Mouse (Mus musculus): ENCODE results near the gene Ndufs5. TPM values are rescaled to one million over a fixed set of nuclear protein-coding genes. Genes with fewer than 3 reads are reported as not detected.

Ndufs5 gene
- polyA plus RNA-seq, 1 experiment: 110 TPM

DNA sequence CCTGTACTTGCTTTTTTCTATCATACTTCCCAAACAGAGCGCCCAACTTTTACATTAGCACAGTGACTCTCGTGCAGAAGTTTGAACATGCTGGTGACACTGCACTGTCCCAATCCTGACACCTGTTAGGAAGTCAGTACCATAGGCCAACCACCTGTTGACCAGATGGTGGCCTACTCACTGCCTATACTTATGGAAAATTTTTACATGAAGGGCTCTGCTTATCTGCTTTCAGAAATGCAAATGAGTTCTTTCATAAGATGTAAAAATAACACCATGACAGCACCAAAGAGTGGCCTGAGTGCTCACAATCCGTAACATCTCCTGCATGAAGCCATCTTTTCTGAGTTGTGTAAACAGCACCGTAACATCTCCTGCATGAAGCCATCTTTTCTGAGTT, 20.7 kb upstream of the Ndufs5 start:
- Histone ChIP-seq H3K4me3 (ENCODE audit: insufficient read depth, low read length) (no peak overlapping the region), H3K27ac (ENCODE audit: insufficient read depth, low read depth, low read length) (no peak overlapping the region), H3K4me1 (ENCODE audit: control insufficient read depth, insufficient read depth, low read length) (peaks cover 17% of the 10 kb centered on the region)
- TF ChIP-seq POLR2A (IDR thresholded peaks at IDR 0.05; ENCODE audit: borderline replicate concordance, low read depth, low read length) (no peak), CTCF (IDR thresholded peaks at IDR 0.05; ENCODE audit: low read depth, low read length) (no peak)

DNA sequence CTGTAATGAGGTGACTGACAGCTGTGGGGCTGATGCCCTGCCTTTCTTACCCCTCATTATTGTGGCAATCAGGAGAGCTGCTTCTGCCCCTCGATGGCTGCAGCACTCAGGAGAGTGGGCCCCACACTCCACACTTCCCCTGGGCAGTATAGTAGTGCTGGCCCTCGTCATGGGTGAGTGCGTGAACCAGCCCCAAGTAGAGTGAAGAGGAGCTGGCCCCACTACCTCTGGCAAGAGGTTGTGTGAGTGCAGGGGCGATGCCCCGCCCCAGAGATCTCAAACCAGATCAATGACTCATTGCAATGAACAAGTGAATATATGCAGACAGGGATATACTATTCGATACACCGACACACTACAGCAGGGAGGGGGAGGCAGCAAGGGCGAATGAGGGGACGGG, 15.5 kb upstream of the Ndufs5 start:
- TF ChIP-seq CTCF (IDR thresholded peaks at IDR 0.05; ENCODE audit: low read depth, low read length) (no peak), POLR2A (IDR thresholded peaks at IDR 0.05; ENCODE audit: borderline replicate concordance, low read depth, low read length) (no peak)
- Histone ChIP-seq H3K27ac (ENCODE audit: insufficient read depth, low read depth, low read length) (no peak overlapping the region), H3K4me3 (ENCODE audit: insufficient read depth, low read length) (no peak overlapping the region), H3K4me1 (ENCODE audit: control insufficient read depth, insufficient read depth, low read length) (no peaks in the 10 kb centered on the region)

DNA sequence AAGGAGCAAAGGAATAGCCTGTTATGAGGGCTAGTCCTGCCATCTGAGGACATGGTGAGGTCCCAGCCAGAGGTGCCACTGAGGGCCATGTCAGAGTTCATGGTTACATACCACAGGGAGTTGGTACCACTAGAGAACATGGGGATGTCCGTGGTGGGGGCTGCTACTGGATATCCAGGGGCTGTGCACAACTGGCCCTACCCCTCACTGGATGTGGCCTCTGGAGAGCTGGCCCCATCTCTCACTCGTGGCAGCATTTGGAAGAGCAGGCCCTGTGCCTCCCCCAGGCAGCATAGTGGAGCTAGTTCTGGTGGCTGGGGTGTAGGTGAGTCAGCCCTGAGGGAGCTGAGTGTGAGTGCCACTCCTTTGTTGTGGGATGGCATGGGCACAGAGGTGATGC, 14.9 kb upstream of the Ndufs5 start:
- H3K4me3 ChIP-seq (ENCODE audit: insufficient read depth, low read length): no peak overlapping the region
- no peak for TF ChIP-seq CTCF (IDR thresholded peaks at IDR 0.05; ENCODE audit: low read depth, low read length)
- TF ChIP-seq POLR2A (IDR thresholded peaks at IDR 0.05; ENCODE audit: borderline replicate concordance, low read depth, low read length): no peak
- no peak overlapping the region for H3K27ac ChIP-seq (ENCODE audit: insufficient read depth, low read depth, low read length)
- no peaks in the 10 kb centered on the region for H3K4me1 ChIP-seq (ENCODE audit: control insufficient read depth, insufficient read depth, low read length)

DNA sequence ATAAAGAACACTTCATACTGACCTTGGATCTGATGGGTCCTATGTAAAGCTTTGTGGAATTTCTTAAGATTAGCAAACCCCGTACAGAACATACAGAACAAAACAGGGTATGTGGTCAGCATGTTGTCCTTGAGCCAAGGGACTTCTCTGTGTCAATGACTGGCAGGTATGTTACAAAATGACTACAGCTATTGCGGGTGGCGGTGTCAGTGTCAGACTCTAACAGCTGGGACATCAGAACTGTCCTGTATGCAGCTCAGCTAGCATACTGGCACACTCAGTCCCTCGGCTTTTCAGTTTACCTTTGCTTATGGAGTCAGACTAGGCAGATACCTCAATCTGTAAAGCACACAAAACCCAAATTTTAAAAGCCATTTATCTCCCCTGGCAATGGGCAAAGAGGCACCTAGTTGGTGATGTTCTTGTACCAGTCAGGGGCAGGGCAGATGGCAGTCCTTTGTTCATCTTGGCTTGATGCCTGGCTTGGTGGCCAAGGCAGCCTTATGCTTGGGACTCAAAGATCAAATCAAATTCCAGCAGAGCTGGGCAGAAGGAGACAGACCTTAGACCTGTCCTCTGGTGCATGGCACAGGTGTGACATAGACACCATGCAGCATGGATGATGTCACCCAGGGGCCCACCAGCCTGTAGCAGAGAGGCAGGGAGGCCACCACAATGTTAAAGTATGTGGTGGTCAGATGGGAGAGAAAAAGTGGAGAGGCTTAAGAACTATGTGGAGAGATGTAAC, 14.3 kb upstream of the Ndufs5 start:
- H3K4me3 ChIP-seq (ENCODE audit: insufficient read depth, low read length): no peak overlapping the region

DNA sequence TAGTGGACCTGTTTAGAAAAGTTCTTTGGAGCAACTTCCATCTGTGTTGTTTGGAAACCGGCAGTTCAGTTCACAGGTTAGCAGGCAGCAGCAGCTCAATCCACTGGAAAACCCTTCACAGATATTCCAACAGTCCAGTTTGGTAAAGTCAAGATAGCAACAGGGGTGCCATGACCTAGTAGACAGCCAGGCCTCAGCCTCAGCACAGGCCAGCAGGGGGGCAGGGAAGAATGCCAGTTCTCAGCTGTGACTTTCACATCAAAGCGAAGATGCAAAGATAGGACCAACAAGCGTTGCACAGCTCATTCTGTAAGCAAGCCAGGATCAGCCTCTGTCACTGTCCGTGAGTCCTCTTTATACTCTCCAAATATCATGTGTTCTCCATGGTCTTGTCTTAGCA, 3.8 kb upstream of the Ndufs5 start:
- no peak overlapping the region for H3K27ac ChIP-seq (ENCODE audit: insufficient read depth, low read depth, low read length)
- no peak for TF ChIP-seq POLR2A (IDR thresholded peaks at IDR 0.05; ENCODE audit: borderline replicate concordance, low read depth, low read length)
- no peaks in the 10 kb centered on the region for H3K4me1 ChIP-seq (ENCODE audit: control insufficient read depth, insufficient read depth, low read length)
- H3K4me3 ChIP-seq (ENCODE audit: insufficient read depth, low read length): no peak overlapping the region

More for the DNA sequence above, 14.3 kb upstream of the Ndufs5 start:
- TF ChIP-seq CTCF (IDR thresholded peaks at IDR 0.05; ENCODE audit: low read depth, low read length) (no peak), POLR2A (IDR thresholded peaks at IDR 0.05; ENCODE audit: borderline replicate concordance, low read depth, low read length) (no peak)
- Histone ChIP-seq H3K4me1 (ENCODE audit: control insufficient read depth, insufficient read depth, low read length) (no peaks in the 10 kb centered on the region), H3K27ac (ENCODE audit: insufficient read depth, low read depth, low read length) (no peak overlapping the region)

DNA sequence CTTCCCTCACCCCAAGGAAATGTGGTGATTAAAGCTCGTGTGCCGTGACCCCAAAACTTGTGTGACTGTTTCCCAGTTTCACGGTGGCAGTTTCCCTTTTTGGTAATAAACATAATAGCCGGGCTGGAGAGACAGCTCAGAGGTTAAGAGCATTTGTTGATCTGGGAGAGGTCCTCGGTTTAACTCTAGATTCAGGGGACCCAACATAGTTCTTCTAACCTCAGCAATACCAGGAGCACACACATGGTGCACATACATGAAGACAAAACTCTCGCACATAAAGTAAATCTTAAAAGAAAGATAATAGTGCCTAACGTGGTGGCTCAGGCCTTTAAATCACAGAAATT, 405 bp upstream of the Ndufs5 start:
- peak overlapping the region; percentile 67 for H3K4me3 ChIP-seq (ENCODE audit: insufficient read depth, low read length)
- H3K4me1 ChIP-seq (ENCODE audit: control insufficient read depth, insufficient read depth, low read length): peaks cover 2% of the 10 kb centered on the region
- peak overlapping the region; percentile 75 for H3K27ac ChIP-seq (ENCODE audit: insufficient read depth, low read depth, low read length)
- TF ChIP-seq POLR2A (IDR thresholded peaks at IDR 0.05; ENCODE audit: borderline replicate concordance, low read depth, low read length) (no peak), CTCF (IDR thresholded peaks at IDR 0.05; ENCODE audit: low read depth, low read length) (no peak)

DNA sequence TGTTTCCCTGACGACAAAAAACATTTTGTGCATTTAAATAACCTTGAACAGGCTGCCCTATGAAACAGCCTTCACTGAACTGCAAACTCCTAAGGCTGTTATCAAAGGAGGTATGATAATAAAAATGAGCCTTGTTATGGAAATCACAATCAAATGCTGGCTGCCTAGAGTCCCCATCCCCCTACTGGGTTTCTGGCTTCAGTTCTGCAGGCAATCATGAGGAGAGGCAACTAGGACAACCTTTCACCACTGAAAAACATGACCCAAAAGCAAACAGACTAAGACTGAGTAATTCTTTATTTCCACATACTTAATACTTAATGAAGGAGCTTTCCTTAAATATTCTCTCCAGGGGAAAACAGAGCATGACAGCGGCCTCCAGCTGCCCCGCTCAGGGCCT, 5.6 kb downstream of the Ndufs5 start:
- H3K27ac ChIP-seq (ENCODE audit: insufficient read depth, low read depth, low read length): no peak overlapping the region
- H3K4me1 ChIP-seq (ENCODE audit: control insufficient read depth, insufficient read depth, low read length): peaks cover 2% of the 10 kb centered on the region
- no peak overlapping the region for H3K4me3 ChIP-seq (ENCODE audit: insufficient read depth, low read length)

DNA sequence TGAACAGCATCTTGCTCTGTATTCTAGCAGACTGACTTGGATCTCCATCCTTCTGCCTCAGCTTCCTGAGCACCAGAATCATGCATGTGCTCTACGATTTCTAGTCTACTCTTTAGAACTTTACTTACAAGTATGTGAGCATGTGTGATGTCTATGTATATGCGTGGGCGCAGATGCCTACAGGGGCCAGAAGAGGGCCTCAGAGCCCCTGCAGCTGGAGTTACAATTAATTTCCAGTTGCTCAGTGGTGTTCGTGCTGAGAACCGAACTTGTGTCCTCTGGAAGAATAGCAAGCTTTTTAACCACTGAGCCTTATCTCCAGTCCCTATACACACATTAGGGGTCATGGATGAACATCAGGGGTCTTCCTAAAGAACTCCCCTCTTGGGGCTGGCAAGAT, 10.7 kb downstream of the Ndufs5 start:
- H3K4me3 ChIP-seq (ENCODE audit: insufficient read depth, low read length): no peak overlapping the region
- H3K27ac ChIP-seq (ENCODE audit: insufficient read depth, low read depth, low read length): no peak overlapping the region
- no peaks in the 10 kb centered on the region for H3K4me1 ChIP-seq (ENCODE audit: control insufficient read depth, insufficient read depth, low read length)
- TF ChIP-seq CTCF (IDR thresholded peaks at IDR 0.05; ENCODE audit: low read depth, low read length) (no peak), POLR2A (IDR thresholded peaks at IDR 0.05; ENCODE audit: borderline replicate concordance, low read depth, low read length) (no peak)

More for the DNA sequence above, 5.6 kb downstream of the Ndufs5 start:
- TF ChIP-seq POLR2A (IDR thresholded peaks at IDR 0.05; ENCODE audit: borderline replicate concordance, low read depth, low read length) (no peak), CTCF (IDR thresholded peaks at IDR 0.05; ENCODE audit: low read depth, low read length) (no peak)

DNA sequence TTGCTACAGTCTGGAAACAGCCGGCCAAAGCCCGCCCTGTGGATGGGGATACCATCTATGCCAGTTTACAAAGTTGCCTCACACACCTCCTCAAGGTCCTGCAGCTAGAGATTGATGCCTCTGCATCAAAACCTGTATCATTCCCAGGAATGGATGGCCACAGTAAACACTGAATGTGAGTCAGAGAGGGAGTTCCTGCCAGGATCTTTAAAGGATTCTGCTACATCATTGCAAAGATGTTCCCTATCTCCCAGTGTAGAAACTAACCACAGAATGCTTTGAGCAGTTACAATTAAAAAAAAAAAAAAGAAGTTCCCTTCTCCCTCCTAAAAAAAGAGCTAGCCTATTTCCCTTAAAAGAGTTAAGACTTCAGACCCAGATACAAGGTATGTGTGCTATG, 12.7 kb downstream of the Ndufs5 start:
- no peaks in the 10 kb centered on the region for H3K4me1 ChIP-seq (ENCODE audit: control insufficient read depth, insufficient read depth, low read length)
- TF ChIP-seq CTCF (IDR thresholded peaks at IDR 0.05; ENCODE audit: low read depth, low read length) (no peak), POLR2A (IDR thresholded peaks at IDR 0.05; ENCODE audit: borderline replicate concordance, low read depth, low read length) (no peak)
- H3K4me3 ChIP-seq (ENCODE audit: insufficient read depth, low read length): no peak overlapping the region
- H3K27ac ChIP-seq (ENCODE audit: insufficient read depth, low read depth, low read length): no peak overlapping the region

DNA sequence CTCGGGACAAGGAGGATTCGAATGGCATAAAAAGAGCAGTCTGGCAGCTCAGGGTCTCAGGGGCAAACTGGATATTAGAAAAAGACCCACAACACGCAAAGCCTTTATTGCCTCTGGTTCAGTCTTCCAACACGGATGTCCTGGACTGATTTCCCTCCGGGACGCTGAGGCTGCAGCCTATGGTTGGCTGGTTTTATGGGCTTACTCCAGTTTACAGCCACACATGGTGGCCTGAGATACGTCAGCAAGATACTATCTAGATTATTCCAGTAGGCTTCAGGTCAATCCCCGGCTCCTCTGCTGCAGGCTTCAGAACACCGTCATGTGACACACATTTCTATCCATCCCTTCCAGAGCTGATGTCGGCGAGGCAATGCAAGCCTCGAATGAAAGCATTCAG, 24.6 kb downstream of the Ndufs5 start:
- Histone ChIP-seq H3K4me3 (ENCODE audit: insufficient read depth, low read length) (no peak overlapping the region), H3K4me1 (ENCODE audit: control insufficient read depth, insufficient read depth, low read length) (peaks cover 5% of the 10 kb centered on the region; the same call in 1 of the 2 replicates), H3K27ac (ENCODE audit: insufficient read depth, low read depth, low read length) (no peak overlapping the region)
- TF ChIP-seq CTCF (IDR thresholded peaks at IDR 0.05; ENCODE audit: low read depth, low read length): no peak
- no peak for TF ChIP-seq POLR2A (IDR thresholded peaks at IDR 0.05; ENCODE audit: borderline replicate concordance, low read depth, low read length)

All from bone marrow macrophage, adult 2 months (primary cell).